Mouse (Mus musculus) urinary bladder, adult 18-20 months (tissue): ENCODE measurements at regions not wholly inside any gene's neighbourhood (a gene's known extent, or its start where the extent isn't known, plus 50 kb on each side); places are given as distances from the start of the nearest gene placed in this dataset.

Experiments used
- DNase-seq, 2 experiments: peaks; one replicate each; pipeline ENCODE4 v3.0.0; 2022; ENCODE audit warnings: low spot score in 2 of 2, mixed read lengths in 2 of 2

DNA sequence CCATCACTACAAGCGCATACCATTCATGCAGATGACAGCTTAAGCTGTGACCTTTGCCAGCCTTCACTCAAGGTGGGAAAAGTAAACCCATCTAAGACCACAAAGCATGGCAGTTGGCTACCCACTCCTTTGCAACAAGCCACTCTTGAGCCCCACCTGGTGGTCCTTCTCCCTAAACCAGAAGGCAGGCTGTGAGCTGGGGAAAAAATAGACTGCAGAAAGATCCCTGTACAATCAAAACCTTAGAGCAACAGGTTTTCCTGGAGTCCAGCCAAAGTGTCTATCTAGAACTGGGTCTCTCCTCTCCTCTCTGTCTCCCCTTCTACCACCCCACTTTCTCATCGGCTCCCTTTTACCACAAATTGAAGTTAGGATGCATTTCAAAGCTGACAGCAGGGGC lies 407.2 kb downstream of the Pdcd6ip start:
- DNase-seq, result no peak

DNA sequence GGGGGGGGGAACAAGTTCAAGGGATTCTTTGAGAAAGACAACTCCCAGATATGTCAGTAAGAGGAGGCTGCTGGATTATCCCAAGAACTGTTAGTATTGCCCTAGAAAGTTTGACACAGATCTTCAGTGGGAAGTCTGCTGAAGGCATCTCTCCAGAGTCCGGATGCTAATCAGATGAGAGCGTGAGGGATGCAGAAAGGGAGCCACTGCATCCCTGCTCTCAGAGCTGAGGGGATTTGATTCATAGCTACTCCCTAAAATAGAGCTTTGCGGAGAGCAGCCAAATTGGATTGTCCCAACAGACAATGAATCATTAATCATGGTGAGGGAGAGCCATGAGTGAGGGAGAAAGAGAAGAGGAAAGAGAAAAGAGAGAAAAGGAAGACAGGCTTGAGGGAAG lies 408.2 kb downstream of the Pdcd6ip start:
- no peak for DNase-seq

DNA sequence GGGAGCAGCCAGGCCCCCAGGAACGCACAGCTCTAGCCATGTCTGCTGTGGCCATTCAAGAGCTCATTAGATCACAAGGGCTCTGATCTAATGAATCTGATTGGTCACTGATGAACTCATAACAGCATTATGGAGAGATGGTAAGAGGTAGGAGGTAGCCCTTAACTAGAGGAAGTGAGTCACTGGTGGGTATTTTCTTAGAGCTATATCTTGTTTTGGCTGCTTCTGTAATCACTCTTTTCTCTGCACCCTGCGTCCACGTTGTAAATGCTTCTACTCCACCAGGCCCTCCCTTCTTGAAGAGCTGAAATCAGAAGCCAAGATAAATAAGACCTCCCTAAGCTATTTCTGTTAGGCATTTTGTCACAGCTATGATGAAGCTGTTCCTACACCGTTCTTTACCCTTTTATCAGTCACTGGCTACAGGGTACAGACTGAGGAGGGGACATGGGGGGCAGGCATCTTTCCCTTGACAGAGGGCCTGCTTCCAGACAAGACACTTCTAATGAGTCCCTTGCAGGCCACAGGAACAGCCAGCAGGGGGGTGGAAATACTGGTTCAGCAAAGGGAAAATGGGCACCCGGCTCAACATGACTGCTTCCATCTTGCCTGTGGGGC lies 412.1 kb downstream of the Pdcd6ip start:
- DNase-seq, result no peak

DNA sequence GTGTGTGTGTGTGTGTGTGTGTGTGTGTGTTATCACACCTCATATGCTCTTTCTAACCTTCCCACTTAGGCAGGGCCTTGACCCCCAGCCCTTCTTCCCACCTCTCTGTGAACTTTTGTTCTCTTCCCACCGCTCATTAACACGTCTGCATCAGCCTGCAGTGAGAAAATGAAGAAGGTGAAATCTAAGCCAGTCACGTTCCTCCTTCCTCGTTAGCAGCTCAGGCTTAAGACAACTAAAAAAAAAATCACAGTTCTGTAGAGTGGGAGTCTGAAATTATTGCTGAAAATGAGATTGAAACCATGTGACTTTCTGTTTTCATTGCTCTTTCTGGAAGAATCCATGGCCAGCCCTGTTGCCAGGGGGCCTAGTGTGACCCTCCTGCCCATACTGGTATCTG lies 420.7 kb downstream of the Pdcd6ip start:
- no peak for DNase-seq

DNA sequence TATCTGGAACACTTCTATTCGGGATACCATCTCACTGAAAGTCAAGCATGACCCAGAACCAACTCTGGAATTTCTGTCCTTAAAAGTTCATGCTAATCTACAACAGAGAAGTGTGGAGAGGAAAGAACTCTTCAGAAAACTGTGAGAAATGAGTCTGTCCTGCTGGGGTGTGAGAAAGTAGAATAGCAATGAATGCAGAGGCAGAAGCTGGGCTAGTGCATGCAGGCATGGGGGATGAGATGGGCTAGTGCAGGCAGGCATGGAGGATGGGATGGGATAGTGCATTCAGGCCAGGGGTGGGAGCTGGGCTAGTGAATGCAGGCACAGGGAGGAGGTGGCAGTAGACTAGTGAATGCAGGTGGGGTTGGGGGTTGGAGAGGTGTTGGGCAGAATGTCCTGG lies 424.8 kb downstream of the Pdcd6ip start:
- no peak for DNase-seq

DNA sequence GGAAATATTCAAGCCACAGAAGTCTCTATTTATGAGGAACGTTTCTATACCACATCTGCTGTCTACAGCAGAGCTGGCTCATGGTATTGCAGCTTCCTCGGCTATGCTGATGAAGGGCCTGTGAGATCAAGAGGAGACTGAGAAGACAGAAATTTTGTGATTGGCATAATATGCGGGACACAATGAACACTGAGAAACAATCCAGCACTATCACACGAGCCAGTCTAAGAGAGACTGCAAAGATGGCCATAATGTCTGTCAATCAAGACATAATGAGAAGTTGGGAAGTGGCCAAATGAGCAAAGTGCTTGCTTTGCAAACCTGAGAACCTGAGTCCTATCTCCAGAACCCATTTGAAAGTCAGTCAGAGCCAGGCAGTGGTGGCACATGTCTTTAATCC lies 437.5 kb downstream of the Pdcd6ip start:
- DNase-seq, result no peak

DNA sequence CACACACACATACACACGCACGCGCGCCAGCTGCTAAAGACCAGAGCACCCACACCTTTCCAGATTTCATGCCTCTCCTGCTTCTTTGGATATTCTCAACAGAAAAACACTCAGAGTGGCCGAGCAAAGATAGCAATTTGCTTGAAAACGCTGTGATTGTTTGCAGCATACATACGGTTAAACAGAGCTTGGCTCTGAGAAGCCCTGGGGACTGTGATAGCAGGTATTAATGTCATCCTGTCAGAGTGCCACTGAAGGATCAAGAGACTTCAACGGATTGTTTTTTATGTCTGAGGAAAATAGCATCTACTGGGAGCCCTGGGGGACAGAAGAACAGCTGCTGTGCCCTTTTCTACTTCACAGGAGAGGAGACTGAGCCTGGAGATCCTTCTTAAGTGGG lies 440.4 kb downstream of the Pdcd6ip start:
- DNase-seq, result no peak

DNA sequence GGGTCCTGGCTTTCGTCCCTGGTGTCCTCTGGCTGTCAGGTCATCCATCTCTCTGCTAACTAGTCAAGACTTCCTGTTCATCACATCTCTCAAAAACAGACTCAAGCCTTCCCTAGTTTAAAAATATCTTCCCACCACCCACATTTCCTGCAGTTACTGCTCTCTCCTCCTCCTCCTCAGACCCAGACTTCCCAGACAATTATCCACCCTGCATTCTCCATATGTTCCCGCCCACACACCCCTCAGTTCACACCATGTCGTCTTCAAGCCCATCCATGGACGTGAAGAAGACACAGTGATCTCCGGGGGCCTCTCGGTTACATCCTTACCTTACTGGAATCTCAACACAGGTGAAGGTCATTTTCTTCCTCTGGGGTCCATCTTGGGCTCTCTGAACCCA lies 444.4 kb downstream of the Pdcd6ip start:
- no peak for DNase-seq

DNA sequence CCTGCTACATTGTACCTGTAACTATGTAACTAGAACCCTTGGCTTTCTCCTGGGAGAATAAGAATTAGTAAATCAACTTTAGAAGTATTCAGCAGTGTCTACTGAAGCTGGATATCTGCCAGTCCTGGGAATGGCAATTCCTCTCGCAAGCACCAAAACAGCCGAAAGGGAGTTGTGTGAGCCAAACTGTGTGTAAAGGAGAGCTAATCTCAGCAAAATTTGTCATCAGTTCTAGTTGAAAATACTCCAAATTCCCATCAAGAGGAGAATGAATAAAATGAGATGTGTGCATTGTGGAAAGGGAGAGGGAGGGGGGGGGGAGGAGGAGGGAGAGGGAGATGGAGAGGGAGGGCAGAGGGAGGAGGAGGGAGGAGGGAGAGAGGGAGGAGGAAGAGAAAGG lies 447.8 kb downstream of the Pdcd6ip start:
- no peak for DNase-seq

DNA sequence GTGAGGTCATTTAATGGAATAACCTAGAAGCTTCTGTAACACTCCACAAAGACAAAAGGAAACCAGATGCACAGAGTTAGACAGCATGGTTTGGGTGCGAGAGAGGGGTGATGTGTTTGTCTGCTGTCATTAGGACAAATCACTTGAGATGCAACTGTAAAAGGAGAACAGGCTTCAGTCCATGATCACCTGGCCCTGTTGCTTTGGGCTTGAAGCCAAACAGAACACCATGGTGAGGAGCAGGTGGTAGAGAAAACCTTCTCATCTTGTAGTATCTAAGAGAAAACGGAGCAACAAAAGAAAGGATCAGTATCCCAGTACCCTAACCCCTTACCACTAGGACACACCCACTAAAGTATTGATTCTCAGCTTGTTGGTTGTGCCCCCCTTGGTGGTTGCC lies 449.5 kb downstream of the Pdcd6ip start:
- DNase-seq, result no peak

DNA sequence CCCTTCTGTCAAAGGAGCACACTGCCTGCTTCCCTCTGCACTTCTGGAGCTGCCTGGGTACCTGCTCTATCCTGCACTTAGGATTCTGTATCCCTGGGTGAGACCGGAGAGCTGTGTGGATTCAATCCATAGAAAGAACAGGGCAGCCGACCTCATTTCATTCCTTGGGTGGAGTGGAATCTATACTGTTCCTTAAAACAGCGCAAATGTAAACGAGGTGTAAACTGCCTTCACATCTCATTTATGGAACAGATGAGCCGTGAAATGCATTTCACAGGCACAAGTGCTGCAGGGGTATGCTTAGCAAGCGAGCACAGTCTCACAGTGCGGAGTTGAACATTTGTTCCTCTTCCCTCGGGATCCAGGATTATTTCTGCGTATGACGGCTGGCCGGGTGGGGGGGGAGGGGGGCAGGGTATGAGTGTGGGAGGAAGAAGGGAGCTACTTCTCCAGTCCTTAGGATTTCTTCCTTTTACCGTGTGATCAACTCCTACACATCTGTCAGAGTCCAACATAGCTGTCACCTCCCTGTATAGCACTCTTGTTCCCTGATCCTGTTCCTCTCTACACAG lies 459.3 kb downstream of the Pdcd6ip start:
- no peak for DNase-seq

DNA sequence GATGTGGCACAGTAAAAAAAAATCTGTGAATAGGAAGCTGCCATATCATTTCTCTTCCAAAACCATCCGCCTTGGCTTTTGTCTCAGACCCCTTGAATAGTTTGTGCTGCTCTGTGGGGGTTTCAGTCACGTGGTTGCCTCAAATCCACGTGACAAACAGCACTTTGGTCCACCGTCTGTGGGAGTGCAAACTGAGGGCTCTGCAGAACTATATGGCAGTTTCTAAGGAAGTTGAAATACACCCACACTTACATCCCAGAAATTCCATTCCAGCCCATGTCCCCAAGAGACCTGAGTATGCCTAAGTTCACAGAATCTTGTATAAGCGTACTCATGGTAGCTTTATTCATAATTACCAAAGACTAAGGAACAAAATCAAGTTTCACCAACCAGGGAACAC lies 460.1 kb downstream of the Pdcd6ip start:
- no peak for DNase-seq

DNA sequence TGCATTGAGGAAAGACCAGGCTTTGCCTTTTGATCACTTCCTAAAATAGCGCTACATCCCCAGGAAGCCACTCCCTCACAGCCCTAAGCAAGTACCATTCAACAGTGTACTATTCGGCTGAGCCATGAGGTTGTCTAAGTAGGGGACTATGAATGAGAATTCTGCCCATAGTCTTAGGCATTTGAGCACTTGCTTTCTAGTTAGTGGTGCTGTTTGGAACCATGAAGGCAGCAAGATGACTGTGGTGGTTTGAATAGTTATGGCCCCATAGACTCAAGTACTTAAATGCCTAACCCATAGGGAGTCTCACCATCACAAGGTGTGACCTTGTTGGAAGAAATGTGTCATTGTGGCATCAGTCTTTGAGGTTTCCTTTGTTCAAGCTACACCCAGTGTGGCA lies 464.2 kb downstream of the Pdcd6ip start:
- no peak for DNase-seq

DNA sequence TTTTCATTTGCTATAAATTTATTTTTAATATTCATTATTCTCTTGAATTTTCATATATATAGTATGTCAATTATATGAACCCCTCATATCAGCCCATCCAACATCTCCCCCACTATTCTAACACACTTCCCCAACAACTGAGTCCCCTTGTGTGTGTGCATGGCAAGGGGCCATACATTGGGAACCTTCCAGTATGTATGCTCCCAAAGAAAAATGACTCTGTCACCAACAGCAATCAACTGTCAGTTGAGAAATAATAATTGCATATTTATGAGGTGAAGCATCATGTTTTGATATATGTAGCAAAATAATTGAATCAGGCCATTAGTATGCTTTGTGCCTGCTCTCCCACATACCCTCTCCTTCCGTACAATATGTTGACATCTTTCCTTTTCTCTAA lies 474.7 kb downstream of the Pdcd6ip start:
- no peak for DNase-seq

DNA sequence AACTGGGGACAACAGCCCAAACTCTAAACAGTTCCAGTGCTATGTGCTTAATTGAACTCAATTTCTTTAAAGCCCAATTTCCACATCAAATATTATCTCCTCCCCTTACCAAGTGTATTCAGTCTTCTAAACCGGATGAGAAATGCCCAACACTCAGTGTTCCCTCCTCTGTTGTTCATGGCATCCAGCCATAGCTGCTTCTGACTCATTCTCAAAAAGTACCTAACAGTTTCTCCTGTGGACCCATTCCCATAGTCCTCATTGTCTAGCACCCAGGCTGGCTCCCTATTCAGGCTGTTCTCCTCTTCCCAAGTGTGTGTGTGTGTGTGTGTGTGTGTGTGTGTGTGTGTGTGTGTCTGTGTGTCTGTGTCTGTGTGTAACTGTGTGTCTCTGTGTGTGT lies 478.7 kb downstream of the Pdcd6ip start:
- DNase-seq, result no peak

DNA sequence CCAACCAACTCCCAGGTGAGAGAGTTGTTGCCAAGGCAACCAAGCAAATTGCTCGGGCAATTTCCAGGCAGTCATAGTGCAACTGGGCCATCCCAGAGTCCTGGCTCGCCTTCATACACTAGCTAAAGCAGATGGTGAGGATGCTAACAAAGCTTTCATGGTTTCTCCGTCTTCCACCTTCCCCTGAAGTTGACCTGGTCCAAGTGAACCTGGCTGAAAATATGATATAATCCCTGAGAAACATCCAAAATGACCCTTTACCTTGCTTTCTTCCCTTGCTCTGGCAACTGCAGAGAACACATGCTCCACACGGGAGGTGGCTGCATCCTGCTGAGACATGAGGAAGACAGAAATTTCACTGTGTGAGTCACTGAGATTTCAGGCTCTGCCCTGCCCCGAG lies 494.1 kb downstream of the Pdcd6ip start:
- DNase-seq, result no peak

DNA sequence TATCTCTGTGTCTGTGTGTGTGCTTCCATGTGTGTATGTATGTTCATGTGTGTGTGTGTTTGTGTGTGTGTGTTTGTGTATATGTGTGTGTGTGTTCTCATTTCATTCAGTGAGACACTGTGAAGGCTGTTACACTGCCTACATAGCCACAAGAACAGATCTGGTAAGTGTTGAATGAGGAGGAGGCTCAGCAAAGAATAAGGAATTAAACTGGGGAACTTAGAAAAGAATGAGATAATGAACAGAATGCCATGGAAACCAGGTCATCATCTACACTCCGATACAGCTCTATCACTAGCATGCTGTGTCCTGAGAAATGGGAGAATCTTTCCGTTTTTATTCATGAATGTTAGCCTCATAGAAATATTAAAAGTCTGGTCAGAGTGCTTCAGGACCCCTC lies 495.7 kb downstream of the Pdcd6ip start:
- DNase-seq, result no peak

DNA sequence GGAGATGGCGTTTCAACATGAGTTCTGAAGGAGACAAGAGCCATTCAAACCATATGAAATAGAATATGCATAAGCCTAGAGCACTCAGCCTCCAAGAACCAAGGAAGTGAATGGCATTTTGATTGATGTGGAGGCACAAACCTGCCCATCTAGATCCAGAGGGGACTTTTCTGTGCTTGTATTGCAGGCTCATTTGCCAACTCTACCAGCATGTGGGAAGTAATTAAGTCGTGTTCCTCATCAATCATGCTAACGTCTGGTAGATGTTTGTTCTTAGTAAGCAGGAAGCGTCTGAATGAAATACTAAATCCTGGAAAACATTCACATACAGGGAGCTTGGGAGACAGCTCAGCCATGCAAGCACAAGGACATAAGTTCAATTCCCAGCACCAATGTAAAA lies 499.9 kb downstream of the Pdcd6ip start:
- no peak for DNase-seq

DNA sequence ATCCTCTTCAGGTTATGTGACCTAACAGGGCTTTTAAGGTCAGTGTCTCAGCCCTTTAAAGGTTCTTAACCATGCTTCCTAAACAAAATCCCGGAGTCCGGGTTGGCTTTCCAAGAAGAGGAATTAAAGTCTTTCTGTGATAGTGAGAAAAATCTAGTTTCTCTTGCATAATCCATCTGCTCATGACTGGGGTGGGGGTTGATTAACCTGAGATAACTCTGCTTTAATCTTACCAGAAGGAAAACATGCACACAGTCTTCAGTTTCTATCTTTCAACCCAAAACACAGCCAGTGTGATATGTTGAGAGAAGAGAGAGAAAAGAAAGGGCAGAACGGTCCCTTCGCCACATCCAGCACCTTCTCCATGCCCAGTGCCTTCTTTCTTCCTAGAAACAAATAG lies 508.8 kb downstream of the Pdcd6ip start:
- DNase-seq, result no peak

DNA sequence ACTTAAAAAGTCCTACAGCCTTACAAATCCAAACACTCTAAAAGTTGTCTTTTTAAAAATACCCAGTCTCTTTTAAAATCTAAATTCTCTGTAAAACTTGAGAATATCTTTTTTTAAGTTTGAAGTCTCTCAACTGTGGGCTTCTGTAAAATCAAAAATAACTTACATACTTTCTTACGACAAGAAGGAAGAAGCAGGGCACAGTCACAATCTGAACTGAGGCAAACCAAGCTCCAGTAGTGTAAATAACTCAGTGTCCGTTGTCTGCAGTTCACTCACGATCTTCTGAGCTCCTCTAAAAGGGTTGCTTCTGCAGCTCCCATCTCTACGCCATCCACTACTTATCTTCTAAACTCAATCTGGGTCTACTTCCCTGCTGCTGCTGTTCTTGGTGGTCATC lies 512.5 kb downstream of the Pdcd6ip start:
- no peak for DNase-seq

DNA sequence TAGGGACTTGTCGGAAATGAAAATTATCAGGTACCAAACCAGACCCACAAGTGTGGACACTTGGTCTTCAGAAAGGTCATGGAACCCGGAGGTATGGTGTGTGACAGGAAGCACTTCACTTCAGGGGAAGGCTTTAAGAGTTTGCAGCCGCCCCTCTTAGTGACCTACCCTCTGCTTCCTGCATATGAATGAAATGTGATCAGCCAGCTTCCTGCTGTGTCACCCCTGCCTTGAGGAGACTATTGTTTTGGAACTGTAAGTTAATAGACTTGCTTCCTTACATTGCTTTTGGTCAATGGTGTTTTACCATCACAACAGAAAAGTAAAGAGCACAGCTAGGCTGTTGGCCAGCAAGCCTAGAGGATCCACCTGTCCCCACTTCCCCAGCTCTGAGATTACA lies 515.3 kb downstream of the Pdcd6ip start:
- no peak for DNase-seq

DNA sequence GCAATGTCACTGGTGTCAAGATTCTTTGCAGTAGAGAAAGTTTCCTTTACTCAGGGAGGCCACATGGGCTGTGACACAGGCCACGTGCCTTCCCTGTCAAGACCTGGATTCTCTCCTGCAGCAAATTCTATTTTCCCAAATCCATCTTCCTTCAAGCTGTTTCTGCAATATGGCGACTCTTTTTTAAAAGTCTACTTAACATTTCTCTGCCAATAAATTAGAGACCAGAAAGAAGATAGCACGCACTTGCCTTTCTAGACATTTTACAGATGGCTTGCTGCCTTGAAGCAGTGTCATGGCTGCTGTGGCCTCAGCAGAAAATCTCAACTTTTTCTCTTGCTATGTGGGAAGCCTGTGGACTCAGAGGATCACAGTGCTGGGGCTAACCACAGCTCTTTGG lies 516.9 kb downstream of the Pdcd6ip start:
- no peak for DNase-seq

DNA sequence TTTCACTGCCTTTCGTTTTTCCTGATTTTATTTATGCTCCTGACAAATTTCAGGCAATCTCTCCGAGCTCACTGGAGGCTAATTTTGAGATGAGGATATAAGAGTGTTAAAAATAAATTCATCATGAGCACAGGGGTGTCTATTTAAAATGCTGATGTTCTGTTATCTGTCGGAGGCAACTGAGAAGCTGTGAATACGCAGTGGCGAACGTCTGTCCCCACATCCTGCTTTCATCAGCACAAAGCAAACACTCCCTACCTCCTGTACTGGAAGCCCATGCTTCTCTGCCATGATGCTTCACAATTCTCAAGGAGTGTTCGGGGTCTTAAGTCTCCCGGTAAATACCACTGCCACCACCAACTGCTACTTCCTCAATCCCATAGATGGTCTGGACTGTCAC lies 526.9 kb downstream of the Pdcd6ip start:
- no peak for DNase-seq

DNA sequence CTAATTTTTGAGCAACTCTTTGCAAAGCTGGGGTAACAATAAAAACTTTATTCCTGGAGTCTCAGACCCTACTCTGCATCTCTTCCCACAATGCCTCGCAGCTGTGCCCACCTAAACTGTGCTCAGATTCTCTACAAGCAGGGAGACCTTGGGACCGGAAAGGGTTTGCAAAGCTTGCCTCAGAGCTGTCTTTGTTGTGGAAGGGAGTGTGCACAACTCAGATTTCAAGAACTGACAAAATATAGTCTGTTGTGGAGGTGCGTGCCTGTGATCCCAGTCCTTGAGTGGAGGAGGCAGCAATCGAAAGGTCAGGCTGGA lies 530.2 kb downstream of the Pdcd6ip start:
- DNase-seq, result no peak
